Mouse (Mus musculus) hindbrain, embryonic 16.5 days (tissue): ENCODE measurements around the gene Stx8. TPM values are rescaled to one million over a fixed set of nuclear protein-coding genes. Genes with fewer than 3 reads are reported as not detected.

Experiments used
- ATAC-seq: fragments of 200-750 bp; cut with Nextera tagmentation; 2 replicates; pipeline ENCODE4 v1.8.0; 2017; ENCODE audit warnings: moderate TSS enrichment, moderate library complexity
- H3K27ac ChIP-seq: fragments of 300-500 bp; sonication (generic); 2 replicates; pipeline ENCODE4 v1.5.1; 2014; ENCODE audit warnings: low read depth, mild to moderate bottlenecking, control low read depth, low read length, moderate library complexity
- H3K27me3 ChIP-seq: fragments of 300-500 bp; sonication (generic); replicated peaks from 2 replicates; pipeline ENCODE4 v1.6.1; 2014; ENCODE audit warnings: low read length; ENCODE audit not compliant: control insufficient read depth, insufficient read depth
- H3K36me3 ChIP-seq: fragments of 300-500 bp; sonication (generic); 2 replicates; pipeline ENCODE4 v1.6.1; 2014; ENCODE audit warnings: mild to moderate bottlenecking, low read length, moderate library complexity, mixed read lengths; ENCODE audit not compliant: control insufficient read depth, insufficient read depth
- H3K4me1 ChIP-seq: fragments of 300-500 bp; sonication (generic); 2 replicates; pipeline ENCODE4 v1.6.1; 2014; ENCODE audit warnings: low read depth, low read length; ENCODE audit not compliant: control insufficient read depth, insufficient read depth
- H3K4me2 ChIP-seq: fragments of 300-500 bp; sonication (generic); 2 replicates; pipeline ENCODE4 v1.6.1; 2014; ENCODE audit warnings: mild to moderate bottlenecking, low read length, control low read depth, moderate library complexity
- H3K4me3 ChIP-seq: fragments of 300-500 bp; sonication (generic); 2 replicates; pipeline ENCODE4 v1.5.1; 2014; ENCODE audit warnings: mild to moderate bottlenecking, low read length, control low read depth, moderate library complexity
- H3K9ac ChIP-seq: fragments of 300-500 bp; sonication (generic); 2 replicates; pipeline ENCODE4 v1.6.1; 2014; ENCODE audit warnings: low read depth, mild to moderate bottlenecking, control low read depth, low read length, moderate library complexity
- H3K9me3 ChIP-seq: fragments of 300-500 bp; sonication (generic); 2 replicates; pipeline ENCODE4 v1.6.1; 2014; ENCODE audit warnings: mild to moderate bottlenecking, low read length, moderate library complexity; ENCODE audit not compliant: control insufficient read depth
- WGBS: fragments of 180-500 bp; shearing (Covaris S2); extraction: QIAGEN DNeasy Blood & Tissue Kit; methylation state at CpG from one replicate; pipeline ENCODE4 v1.1.7; 2014; 5-methylcytosine and 5-hydroxymethylcytosine counted together
- polyA plus RNA-seq: library from polyadenylated mRNA; unstranded; fragments of >200 nt; fragmentation: Nextera tagmentation; extraction: Ambion mirVana; gene quantifications from 2 replicates; pipeline ENCODE4 v1.2.1, GENCODE M21; 2015

The Stx8 gene
- polyA plus RNA-seq, 1 experiment from 2014 or later: 61.6 TPM

DNA sequence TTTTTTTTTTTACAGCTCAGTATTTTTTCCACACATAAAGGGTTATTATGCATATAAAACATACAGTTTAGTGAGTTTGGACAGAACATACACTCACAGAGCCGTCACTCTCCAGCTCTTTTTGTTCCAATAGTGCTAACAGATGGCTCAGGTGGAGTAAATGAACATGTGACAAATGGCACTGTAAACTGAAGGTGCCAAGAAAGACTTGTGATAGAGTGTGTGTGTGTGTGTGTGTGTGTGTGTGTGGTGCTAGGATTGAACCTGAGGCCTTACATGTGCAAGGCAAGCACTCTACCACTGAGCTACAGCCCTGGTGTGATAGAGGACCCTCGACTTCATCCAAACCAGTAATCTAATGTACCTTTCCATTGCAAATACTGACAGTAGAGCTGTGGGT is 96.1 kb downstream of the Stx8 start:
- Histone ChIP-seq H3K4me2 (no peak overlapping the region), H3K9me3 (no peaks in the 10 kb centered on the region), H3K4me3 (no peak overlapping the region), H3K27me3 (no peaks in the 10 kb centered on the region), H3K9ac (no peak overlapping the region), H3K4me1 (no peaks in the 10 kb centered on the region), H3K27ac (no peak overlapping the region), H3K36me3 (no peaks in the 10 kb centered on the region)
- no peak for ATAC-seq
- WGBS: 86% methylated on average over 2 of the region's 2 CpGs

DNA sequence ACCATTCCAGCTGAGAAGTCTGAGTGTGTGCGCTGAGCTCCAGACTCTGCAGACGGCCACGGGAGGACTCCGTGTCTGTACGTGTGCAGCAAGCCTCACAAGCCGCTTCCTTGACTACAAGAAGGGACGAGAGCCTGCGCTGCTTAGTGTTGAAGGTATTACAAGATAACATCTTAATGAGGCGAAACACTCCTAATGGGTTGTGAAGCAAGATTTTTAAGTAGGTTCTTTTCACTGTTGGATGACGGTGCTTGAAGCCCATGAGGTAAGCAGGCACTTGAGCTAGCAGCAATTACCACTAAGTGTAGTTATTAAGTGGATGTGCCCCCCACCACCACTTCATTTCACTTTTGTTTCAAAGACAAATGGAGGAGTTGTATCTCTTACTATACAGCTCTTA is 101.8 kb downstream of the Stx8 start:
- no peaks in the 10 kb centered on the region for H3K9me3 ChIP-seq
- no peaks in the 10 kb centered on the region for H3K4me1 ChIP-seq
- H3K9ac ChIP-seq: no peak overlapping the region
- no peak overlapping the region for H3K27ac ChIP-seq
- no peaks in the 10 kb centered on the region for H3K27me3 ChIP-seq
- H3K36me3 ChIP-seq: no peaks in the 10 kb centered on the region
- H3K4me2 ChIP-seq: no peak overlapping the region
- 84% methylated on average over 10 of the region's 10 CpGs for WGBS
- ATAC-seq: no peak
- H3K4me3 ChIP-seq: no peak overlapping the region

GRCm38 (mm10) chr11:68070086-68070485 is 104.1 kb downstream of the Stx8 start:
- H3K4me2 ChIP-seq: no peak overlapping the region
- no peak for ATAC-seq
- no peaks in the 10 kb centered on the region for H3K9me3 ChIP-seq
- no peaks in the 10 kb centered on the region for H3K4me1 ChIP-seq
- H3K9ac ChIP-seq: no peak overlapping the region
- no peaks in the 10 kb centered on the region for H3K27me3 ChIP-seq
- no peak overlapping the region for H3K4me3 ChIP-seq
- no peak overlapping the region for H3K27ac ChIP-seq
- H3K36me3 ChIP-seq: no peaks in the 10 kb centered on the region
- 66% methylated on average over 3 of the region's 3 CpGs for WGBS

DNA sequence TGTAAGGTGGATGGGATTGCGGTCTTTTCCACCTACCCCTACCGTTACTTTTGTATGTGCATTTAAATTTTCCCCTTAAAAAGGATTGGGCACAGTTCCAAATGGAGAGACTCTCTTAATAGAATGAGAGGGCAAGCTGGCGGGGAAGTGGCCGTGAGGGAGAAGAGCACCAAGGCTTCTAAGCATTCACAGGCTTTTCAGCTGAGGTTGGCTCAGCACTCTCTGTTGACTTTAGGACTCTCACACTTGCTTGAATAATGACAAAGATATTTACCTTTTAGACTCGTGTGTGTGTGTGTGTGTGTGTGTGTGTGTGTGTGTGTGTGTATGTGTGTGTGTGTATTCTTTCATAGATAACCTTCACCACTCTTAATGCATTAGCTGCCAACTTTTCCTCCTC is 105.8 kb downstream of the Stx8 start:
- WGBS: 45% methylated on average over 5 of the region's 5 CpGs
- H3K4me2 ChIP-seq: no peak overlapping the region
- H3K36me3 ChIP-seq: no peaks in the 10 kb centered on the region
- no peak for ATAC-seq
- no peaks in the 10 kb centered on the region for H3K27me3 ChIP-seq
- H3K9ac ChIP-seq: no peak overlapping the region
- no peak overlapping the region for H3K4me3 ChIP-seq
- no peak overlapping the region for H3K27ac ChIP-seq
- no peaks in the 10 kb centered on the region for H3K4me1 ChIP-seq
- H3K9me3 ChIP-seq: no peaks in the 10 kb centered on the region

- Histone ChIP-seq H3K36me3 (no peaks in the 10 kb centered on the region), H3K9me3 (no peaks in the 10 kb centered on the region), H3K4me3 (no peak overlapping the region), H3K27ac (no peak overlapping the region), H3K9ac (no peak overlapping the region), H3K4me1 (no peaks in the 10 kb centered on the region), H3K4me2 (no peak overlapping the region), H3K27me3 (no peaks in the 10 kb centered on the region)
- ATAC-seq: no peak
- WGBS: 47% methylated on average over 11 of the region's 11 CpGs
These were observed 106.7 kb downstream of the Stx8 start for GRCm38 (mm10) chr11:68072597-68073210.

DNA sequence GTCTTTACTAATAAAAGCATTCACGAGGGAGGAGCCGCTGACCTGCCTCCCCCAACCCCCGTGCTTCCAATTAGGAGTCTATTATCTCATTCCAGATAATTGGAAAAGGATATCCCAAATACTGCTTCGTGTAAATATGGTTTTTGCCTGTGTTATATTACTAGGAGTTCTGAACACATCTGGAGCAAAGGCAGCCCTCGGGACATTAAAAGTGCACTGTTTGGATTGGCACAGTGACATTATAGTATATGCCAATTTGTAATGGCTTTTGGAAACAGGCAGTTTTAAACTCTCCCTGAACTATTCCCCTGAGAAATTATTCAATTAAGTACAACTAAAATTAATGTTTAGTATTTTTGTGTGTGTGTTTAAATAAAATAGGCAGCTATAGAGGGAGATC is 108.7 kb downstream of the Stx8 start:
- Histone ChIP-seq H3K27me3 (no peaks in the 10 kb centered on the region), H3K4me1 (no peaks in the 10 kb centered on the region), H3K4me3 (no peak overlapping the region), H3K27ac (no peak overlapping the region), H3K9ac (no peak overlapping the region), H3K9me3 (no peaks in the 10 kb centered on the region), H3K36me3 (no peaks in the 10 kb centered on the region), H3K4me2 (no peak overlapping the region)
- 54% methylated on average over 5 of the region's 5 CpGs for WGBS
- no peak for ATAC-seq

DNA sequence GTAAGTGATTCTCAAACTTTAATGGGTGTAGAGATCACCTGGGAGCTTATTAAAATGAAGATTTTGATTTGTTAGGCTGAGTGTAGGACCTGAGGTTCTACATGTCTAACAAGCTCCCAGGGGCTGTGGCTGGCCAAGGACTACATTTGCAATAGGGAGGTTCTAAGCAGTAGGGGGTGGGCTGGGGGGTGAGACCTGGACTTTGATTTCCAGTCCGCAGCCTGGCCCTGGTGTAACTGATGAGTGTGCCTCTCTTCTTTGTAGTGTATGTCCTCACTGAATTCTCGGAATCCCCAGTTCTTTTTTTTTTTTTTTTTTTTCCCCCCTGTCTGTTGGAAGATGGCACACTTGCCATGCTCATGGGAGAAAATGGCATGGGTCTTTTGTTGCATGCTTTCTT is 109.3 kb downstream of the Stx8 start:
- Histone ChIP-seq H3K4me2 (no peak overlapping the region), H3K4me3 (no peak overlapping the region), H3K9me3 (no peaks in the 10 kb centered on the region), H3K9ac (no peak overlapping the region), H3K4me1 (no peaks in the 10 kb centered on the region), H3K27me3 (no peaks in the 10 kb centered on the region), H3K27ac (no peak overlapping the region), H3K36me3 (no peaks in the 10 kb centered on the region)
- ATAC-seq: no peak
- 71% methylated on average over 2 of the region's 2 CpGs for WGBS

GRCm38 (mm10) chr11:68079756-68080155 is 113.8 kb downstream of the Stx8 start:
- Histone ChIP-seq H3K4me3 (no peak overlapping the region), H3K27ac (no peak overlapping the region), H3K36me3 (no peaks in the 10 kb centered on the region), H3K9ac (no peak overlapping the region), H3K27me3 (no peaks in the 10 kb centered on the region), H3K4me1 (no peaks in the 10 kb centered on the region; the same call in 1 of the 2 replicates), H3K4me2 (no peak overlapping the region), H3K9me3 (no peaks in the 10 kb centered on the region; the same call in 1 of the 2 replicates)
- ATAC-seq: no peak
- 98% methylated on average over 2 of the region's 2 CpGs for whole genome bisulfite sequencing

- 94% methylated on average over 2 of the region's 2 CpGs for WGBS
- Histone ChIP-seq H3K4me3 (no peak overlapping the region), H3K36me3 (no peaks in the 10 kb centered on the region), H3K9ac (no peak overlapping the region), H3K4me2 (no peak overlapping the region), H3K27ac (no peak overlapping the region), H3K9me3 (no peaks in the 10 kb centered on the region; the same call in 1 of the 2 replicates), H3K4me1 (no peaks in the 10 kb centered on the region; the same call in 1 of the 2 replicates), H3K27me3 (no peaks in the 10 kb centered on the region)
- ATAC-seq: no peak
These were observed 115.0 kb downstream of the Stx8 start for GRCm38 (mm10) chr11:68080999-68081398.
